Mouse (Mus musculus) olfactory bulb, adult 2 months (tissue): ENCODE results near the gene Scn3b.

Source experiments
- CTCF ChIP-seq: fragments of 200-500 bp; IDR thresholded peaks from 2 replicates; pipeline ENCODE4 v1.5.1; 2012; ENCODE audit warnings: low read depth, mild to moderate bottlenecking, low read length, moderate library complexity; ENCODE audit not compliant: insufficient read depth
- POLR2A ChIP-seq: fragments of 200-500 bp; IDR thresholded peaks from 2 replicates; pipeline ENCODE4 v1.6.1; 2012; ENCODE audit warnings: mild to moderate bottlenecking, low read depth, low read length, moderate library complexity; ENCODE audit not compliant: insufficient read depth

GRCm38 (mm10) chr9:40241223-40241801, 27.7 kb upstream of the Scn3b start:
- TF ChIP-seq POLR2A = no peak; the same call in 1 of the 2 replicates
- no peak for TF ChIP-seq CTCF
